Mouse (Mus musculus): Measurements from ENCODE around the gene Pced1b.

DNA sequence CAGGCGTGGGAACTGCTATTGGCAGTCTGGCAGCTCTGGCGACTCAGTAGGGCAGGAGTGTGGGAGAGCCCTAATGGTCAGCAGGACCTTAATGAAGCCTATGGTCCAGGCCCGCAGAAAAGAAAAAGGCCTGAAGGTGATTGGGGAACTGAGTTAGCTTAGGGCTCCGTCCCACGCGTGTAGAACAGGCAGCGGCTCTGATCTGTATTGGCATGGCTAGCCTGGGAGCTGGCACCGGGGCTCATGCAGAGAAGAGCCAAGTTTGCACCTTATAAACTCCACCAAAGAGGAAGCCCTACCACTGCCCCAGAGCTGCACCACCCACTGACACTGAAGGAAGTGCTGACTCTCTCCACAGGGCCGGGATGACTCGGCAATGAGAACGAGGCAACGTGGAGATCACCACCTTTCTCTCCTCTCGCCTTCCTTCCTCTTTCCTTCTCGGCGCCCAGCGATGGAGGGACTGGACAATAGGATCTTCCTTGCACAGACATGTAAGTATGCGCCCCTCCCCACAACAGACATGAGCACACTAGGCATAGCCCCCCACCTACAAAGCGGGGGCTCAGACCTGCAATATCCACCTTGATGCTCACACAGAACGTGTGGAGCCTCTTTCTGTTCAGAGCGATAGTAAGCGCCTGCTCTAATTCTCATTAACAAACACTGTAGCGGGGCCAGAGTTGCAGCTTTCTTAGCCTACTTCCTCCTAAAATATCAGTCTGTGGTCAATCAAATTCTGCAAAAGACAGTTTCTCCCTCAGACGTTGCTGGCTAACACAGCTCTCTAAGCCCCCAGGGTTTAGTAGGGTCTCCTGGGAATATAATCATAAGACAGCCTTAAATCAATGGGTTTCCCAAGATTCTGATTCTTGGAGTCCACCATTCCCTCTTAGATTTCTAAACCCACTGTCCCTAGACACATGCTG lies 114.2 kb downstream of the Pced1b start:
- TF ChIP-seq NELFE (IDR thresholded peaks at IDR 0.05; ENCODE audit: low read depth, low read length) = peak; percentile 90
- TF ChIP-seq POLR2AphosphoS5 (IDR thresholded peaks at IDR 0.05; ENCODE audit: borderline replicate concordance, low read depth, low read length) = peak; percentile 91; the same call in 1 of the 2 replicates
- TF ChIP-seq USF1 (IDR thresholded peaks at IDR 0.05; ENCODE audit: low read depth, low read length) = no peak
